Mouse (Mus musculus) layer of hippocampus, postnatal 36 days (tissue): ENCODE results near the gene Rab17. TPM values are rescaled to one million over a fixed set of nuclear protein-coding genes. Genes with fewer than 3 reads are reported as not detected.

Experiments used
- DNase-seq, 2 experiments: peaks; one replicate each; pipeline ENCODE4 v3.0.0; 2022
- total RNA-seq, 2 experiments: library from RNA; stranded (reverse); gene quantifications; 2 replicates each; pipeline ENCODE4 v1.2.3; 2021

The Rab17 gene
- total RNA-seq, 2 experiments from 2014 or later, result not detected

GRCm38 (mm10) chr1:90981346-90981745 is 11.9 kb upstream of the Rab17 start:
- DNase-seq, result no peak

- no peak for DNase-seq
These were observed 11.3 kb upstream of the Rab17 start for GRCm38 (mm10) chr1:90980638-90981330.

- DNase-seq, result no peak
These were observed 6.5 kb upstream of the Rab17 start for GRCm38 (mm10) chr1:90975960-90976359.

- peak; percentile 53 to 68 for DNase-seq
These were observed 5.6 kb upstream of the Rab17 start for GRCm38 (mm10) chr1:90974906-90975649.

- DNase-seq, result no peak
These were observed 4.1 kb upstream of the Rab17 start for GRCm38 (mm10) chr1:90973574-90973911.

GRCm38 (mm10) chr1:90972911-90973573 is 3.6 kb upstream of the Rab17 start:
- peak; percentile 92 for DNase-seq

- no peak for DNase-seq
These were observed 475 bp upstream of the Rab17 start for GRCm38 (mm10) chr1:90969881-90970390.

GRCm38 (mm10) chr1:90968649-90969048 is 812 bp downstream of the Rab17 start:
- no peak for DNase-seq

- no peak for DNase-seq
These were observed 1.9 kb downstream of the Rab17 start for GRCm38 (mm10) chr1:90967583-90967982.

- no peak for DNase-seq
These were observed 6.5 kb downstream of the Rab17 start for GRCm38 (mm10) chr1:90962994-90963393.

- no peak for DNase-seq
These were observed 6.9 kb downstream of the Rab17 start for GRCm38 (mm10) chr1:90962526-90962925.

- DNase-seq, result peak; percentile 40 to 70
These were observed 13.0 kb downstream of the Rab17 start for GRCm38 (mm10) chr1:90956245-90957096.

- no peak for DNase-seq
These were observed 15.8 kb downstream of the Rab17 start for GRCm38 (mm10) chr1:90953688-90954087.

GRCm38 (mm10) chr1:90952808-90953207 is 16.7 kb downstream of the Rab17 start, which contains the start of gene Prlh:
Prlh (plus strand) TSS chr1:90953108.
- no peak for DNase-seq

GRCm38 (mm10) chr1:90951670-90952069 is 17.8 kb downstream of the Rab17 start:
- DNase-seq, result no peak

GRCm38 (mm10) chr1:90949309-90949708 is 20.2 kb downstream of the Rab17 start:
- DNase-seq, result no peak

GRCm38 (mm10) chr1:90947252-90947651 is 22.2 kb downstream of the Rab17 start:
- DNase-seq, result no peak

GRCm38 (mm10) chr1:90945171-90945570 is 24.3 kb downstream of the Rab17 start:
- no peak for DNase-seq

GRCm38 (mm10) chr1:90939980-90940379 is 29.5 kb downstream of the Rab17 start:
- no peak for DNase-seq

GRCm38 (mm10) chr1:90936990-90937389 is 32.5 kb downstream of the Rab17 start:
- DNase-seq, result no peak

- DNase-seq, result peak; percentile 14 to 33
These were observed 36.5 kb downstream of the Rab17 start for GRCm38 (mm10) chr1:90933001-90933400.

- peak; percentile 80 to 82 for DNase-seq
These were observed 40.9 kb downstream of the Rab17 start for GRCm38 (mm10) chr1:90928575-90928934.
